Mouse (Mus musculus) NIH3T3 (cell line): ENCODE data around the gene Gm4858.
"Not testable (repeated sequence)": the region's sequence is repeated elsewhere in the genome, so short reads cannot be mapped to it uniquely, and the experiment has no call there.

Experiments
- DNase-seq: peaks from one replicate; pipeline ENCODE4 v3.0.0-alpha.2; 2012; ENCODE audit warnings: low read depth

Gene Gm4858

DNA sequence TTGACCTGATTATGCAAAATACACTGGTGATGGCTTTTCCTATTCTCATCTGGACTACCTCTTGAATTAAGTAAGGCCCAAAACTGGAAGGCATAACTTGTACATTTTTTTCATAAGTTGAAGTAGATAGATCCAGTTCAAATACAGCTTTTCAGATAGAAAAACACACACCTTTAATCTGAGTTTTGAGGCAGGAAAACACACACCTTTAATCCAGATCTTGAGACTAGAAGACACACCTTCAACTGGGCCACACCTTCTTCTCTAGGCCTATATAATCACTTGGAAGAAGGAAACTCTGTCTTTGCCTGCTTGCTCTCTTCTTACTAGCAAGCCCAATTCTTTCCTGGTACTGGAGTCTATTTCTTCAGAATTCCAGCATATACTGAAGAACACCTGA is at the start of gene Gm4858:
Gene Gm4858 (plus strand): TSS at position 301 of the 400 bp plus-strand sequence.
- DNase-seq = not testable (repeated sequence)

DNA sequence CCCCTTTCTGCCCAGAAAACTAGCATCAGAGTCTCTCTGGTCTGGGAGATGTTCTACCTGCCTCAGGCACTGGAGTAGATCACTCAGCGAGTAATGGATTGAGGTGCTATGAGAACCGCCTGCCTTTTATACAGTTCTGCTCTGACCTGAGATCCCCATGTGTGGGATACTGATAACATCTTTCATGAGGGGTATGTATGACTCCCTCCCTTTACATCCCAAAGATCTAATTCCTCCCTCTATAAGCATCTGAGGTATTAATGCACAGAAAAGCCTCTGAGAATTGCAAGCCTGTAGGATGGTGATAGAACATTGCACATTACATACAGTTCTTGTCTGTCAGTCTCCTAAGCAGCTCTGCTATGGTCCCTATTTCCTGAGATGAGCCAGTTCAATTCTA is 49.7 kb upstream of the Gm4858 start, which contains the start of gene Lce1m:
Gene Lce1m (minus strand): TSS at position 101 of the 400 bp plus-strand sequence.
- no peak for DNase-seq

DNA sequence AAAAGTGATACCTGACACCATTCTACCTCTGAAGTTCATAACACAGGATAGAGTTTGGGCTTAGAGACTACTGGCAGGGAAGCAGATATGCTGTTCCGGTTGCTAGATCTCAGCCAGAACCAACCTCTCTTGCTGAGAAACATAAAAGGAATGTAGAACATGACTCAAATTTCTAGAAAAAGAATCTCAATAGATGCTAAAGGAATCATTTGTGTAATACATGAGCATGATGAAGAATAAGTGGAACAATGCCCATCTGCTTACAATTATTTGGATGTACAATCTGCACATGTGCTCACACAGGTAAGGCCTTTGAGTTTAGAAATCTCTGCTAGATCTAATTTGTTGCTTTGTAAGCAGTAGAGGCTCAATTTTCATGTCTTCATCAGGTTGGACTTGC is 47.5 kb upstream of the Gm4858 start:
- DNase-seq = no peak

DNA sequence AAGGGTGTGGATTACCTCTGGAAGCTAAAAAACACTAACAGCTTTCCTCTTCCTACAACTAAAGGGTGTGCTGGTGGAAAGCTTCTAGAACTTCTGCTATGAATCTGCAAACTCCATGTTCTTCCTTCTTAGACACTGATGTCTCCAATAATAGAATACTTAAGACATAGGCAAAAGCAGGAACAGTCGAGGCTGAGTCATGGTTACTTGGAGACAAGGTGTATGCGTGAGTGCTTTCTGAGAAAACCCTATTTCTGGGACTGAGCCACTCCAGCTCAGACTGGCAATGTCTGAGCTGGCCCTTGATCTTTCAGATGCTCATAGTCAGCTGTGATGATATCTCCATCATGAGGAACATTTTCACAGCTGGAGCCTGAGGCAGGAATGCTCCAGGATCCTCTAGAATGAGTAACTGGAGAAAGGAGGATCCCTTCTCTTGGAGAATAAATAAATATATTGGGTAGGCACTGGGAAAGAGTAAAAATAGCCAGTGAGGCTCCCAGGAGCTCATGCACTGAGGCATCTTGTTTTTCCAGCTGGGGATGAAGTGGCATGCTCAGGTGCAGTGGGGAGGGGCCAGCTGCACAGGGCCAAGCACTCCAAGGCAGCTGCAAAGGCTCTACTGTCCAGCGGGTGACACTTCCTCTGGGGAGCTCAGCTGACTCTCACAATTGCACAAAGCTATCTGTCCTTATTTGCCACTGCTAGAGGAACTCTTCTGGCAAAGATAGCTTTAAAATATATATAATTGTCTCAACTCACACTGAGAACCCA is 45.0 kb upstream of the Gm4858 start:
- no peak for DNase-seq

DNA sequence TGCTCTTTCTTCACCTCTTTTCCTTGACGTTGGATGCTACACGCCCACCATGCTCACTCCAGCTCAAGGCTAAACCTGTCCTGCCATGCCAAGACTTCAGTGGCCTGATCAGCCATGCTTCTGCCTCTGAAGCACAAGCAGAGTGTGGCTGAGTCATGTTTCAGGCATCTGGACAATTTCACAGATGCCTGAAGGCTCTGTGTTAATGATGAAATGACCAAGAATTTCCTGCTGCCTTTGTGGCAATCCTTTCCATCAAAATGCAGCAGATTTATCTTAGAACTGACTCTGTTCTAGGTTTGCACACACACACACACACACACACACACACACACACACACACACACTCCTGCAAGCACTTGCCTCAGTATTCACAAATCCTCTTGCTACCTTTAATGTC is 43.1 kb upstream of the Gm4858 start:
- peak; percentile 19 for DNase-seq

DNA sequence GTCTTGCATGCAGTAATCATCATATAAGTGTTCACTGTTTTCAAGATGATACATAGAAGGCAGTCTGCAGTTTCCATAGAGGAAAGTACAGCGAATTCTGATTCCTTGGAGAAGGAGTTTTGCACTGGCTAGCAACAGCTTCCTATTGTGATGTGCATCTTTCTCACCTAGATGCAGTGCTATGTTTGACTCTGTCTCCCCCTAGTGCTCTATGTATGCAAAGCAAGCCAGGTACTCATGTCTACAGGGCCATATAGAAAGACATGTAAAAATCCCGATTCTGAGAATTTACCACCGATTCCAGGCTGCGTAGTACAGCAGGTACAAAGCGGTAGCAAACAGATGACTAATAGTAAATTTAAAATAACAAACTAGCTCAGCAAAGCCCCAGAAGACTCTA is 37.2 kb upstream of the Gm4858 start:
- peak; percentile 67 for DNase-seq

DNA sequence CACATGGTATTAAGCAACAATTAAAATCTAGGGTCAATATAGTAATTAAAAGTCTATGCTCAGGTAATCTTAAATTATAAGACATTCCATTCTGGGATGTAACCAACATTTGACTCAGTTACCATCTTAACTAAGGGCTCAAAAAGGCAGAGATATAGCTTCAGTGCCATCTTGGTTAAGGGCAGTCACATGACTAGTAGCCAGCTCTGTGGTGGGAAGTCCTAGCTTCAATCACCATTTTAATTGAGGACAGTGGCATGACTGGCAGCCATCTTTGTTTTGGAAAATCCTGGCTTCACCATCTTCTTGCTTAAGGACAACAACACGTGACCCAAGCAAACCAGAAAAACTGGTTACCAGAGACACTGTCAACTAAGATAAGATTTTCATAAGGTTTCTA is 18.4 kb upstream of the Gm4858 start:
- DNase-seq = no peak

DNA sequence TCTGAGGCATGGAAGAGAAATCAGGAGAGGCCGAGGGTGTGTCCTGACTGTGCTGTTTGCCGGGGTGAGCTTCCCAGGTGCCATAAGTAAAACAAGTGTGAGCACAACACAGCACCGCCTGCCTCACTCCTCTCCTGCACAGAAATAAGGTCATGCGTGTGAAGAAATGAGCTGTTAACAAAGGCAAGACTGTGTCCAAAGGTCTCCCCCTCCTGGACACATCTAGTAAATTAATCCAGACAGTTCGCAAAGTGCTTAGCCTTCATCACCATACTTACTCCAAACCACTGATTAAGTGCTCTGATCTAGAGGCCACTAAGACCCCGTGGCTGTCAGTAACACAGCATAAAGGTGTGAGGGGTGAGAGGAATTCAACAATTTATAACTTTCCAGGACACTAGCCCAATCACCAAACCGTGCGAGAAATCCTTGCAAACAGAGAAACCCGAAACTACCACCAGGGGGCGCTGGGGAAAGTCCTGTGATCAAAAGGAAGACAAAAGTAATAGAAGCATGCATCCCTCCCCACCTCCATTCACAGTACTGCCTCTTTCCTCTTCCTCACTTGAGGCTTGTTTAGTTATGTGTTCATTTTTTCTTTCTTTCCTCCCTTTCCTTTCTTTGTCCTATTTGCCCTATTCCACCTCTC is 15.7 kb upstream of the Gm4858 start:
- DNase-seq = peak; percentile 37

DNA sequence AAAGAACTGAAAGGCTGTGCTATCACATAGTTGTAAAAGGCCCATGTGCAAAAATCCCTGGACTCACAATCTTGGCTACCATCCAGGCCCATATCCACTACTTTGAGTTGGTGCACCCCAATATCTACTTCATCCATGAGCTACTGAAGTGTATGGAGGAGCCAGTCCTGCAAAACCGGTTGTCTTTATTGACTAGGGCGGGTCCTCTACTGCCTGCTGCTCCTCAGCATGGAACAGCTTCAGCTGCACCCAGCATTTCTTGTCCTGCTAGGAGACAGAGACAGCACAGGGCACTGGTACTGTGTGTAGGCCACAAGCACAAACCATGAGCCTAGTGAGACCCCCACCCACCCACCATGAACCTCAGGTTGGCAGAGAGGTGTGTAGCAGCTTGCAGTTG is 18.0 kb downstream of the Gm4858 start:
- no peak for DNase-seq

DNA sequence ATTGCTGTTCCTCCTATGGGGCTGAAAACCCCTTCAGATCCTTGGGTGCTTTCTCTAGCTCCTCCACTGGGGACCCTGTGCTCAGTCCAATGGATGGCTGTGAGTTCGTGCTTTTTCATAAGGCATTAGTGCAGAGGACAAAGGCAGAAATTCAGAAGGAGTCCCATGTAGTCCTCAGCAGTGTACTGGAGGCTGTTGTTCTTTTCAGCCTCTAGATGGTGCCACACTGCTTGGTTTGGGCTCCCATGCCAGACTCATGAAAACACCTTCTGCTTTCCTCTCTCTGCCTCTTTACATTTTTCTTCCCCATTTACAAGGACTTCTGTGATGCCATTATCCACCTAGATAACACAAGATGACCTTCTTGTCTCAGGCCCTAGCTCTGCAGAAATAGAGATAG is 25.0 kb downstream of the Gm4858 start:
- DNase-seq = not testable (repeated sequence)

DNA sequence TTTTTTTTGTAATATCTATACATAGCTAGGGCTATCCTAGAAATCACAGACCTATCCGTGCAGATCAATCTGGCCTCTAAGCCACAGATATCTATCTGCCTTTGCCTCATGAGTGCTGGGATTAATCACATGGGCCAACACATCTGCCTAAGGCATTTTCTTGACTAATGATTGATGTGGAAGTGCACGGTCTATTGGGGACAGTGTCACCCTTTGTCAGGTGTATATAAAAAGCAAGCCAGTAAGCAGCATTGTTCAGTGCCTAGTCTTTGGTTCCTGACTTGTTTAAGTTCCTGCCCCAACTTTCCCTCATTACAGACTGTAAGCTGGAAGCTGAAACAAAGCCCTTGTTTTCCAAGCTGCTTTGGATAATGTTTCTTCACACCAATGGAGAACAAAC is 27.8 kb downstream of the Gm4858 start:
- DNase-seq = no peak

DNA sequence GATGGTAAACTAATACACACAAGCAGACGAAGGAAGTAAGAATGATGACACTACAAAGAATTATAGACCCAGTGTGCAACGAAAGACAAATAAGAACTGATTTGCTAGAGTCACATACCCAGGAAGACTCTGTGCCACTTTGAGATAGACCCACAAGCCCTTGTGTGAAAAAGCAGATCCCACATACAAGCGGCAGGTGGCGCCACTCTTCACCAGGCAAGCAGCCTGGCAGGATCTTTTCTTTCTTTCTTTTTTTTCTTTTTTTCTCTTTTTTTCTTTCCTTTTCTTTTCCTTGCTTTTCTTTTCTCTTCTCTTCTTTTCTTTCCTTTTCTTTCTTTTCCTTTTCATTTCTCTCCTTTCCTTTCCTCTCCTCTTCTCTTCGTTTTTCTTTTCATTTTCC is 43.0 kb downstream of the Gm4858 start:
- peak; percentile 41 for DNase-seq

DNA sequence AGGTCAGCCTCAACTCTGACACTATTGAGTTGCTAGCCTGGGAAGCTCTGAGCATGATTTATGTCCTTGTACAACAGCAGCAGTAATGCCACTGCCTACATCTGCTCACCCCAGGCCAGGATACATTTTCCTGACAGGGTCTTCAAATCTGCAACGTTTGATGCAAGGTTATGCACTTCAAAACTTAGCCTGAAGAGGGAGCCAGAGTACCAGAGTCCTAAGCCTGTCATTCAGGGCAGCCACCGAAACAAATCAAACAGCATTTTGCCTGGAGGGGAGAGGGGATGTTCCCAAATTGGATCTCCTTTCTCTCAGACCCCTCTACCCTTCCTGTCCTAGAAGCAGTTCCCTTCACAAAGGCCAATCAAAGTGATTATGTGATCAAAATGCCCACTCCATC is 45.9 kb downstream of the Gm4858 start:
- DNase-seq = peak; percentile 38

DNA sequence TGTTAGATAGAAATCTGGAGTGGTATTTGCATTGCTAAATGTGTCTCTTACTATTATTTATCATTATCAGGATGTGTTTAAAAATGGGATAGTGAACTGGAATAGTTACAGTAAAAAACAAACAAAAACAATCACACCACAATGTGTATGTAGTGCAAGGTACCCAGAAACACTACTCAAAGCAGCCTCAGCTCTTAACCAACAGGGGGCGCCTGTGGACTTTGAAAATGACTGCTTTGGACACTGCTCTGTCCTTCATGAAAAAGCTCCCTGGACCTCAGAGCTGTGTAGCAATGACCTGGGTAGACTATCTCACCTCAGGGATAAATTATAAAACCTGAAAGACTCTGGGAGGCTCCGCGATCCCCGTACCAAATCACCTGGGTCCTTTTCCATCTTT is 50.5 kb downstream of the Gm4858 start:
- DNase-seq = peak; percentile 8
